Mouse (Mus musculus) bone marrow macrophage, adult 2 months (primary cell): ENCODE data around the gene Scube1.

Experiments used
- CTCF ChIP-seq: IDR thresholded peaks from 2 replicates; pipeline ENCODE4 v1.5.1; 2012; ENCODE audit warnings: low read depth, mild to moderate bottlenecking, low read length, moderate library complexity
- POLR2A ChIP-seq: IDR thresholded peaks from 2 replicates; pipeline ENCODE4 v1.6.1; 2012; ENCODE audit warnings: mild to moderate bottlenecking, low read depth, low read length, borderline replicate concordance

- no peak for TF ChIP-seq CTCF
- TF ChIP-seq POLR2A: no peak
Observed at GRCm38 (mm10) chr15:83642518-83642917, 82.3 kb downstream of the Scube1 start.
